Mouse (Mus musculus): ENCODE measurements around the gene B4galt2. TPM values are rescaled to one million over a fixed set of nuclear protein-coding genes. Genes with fewer than 3 reads are reported as not detected.

Gene B4galt2
- polyA plus RNA-seq, 1 experiment = not detected

DNA sequence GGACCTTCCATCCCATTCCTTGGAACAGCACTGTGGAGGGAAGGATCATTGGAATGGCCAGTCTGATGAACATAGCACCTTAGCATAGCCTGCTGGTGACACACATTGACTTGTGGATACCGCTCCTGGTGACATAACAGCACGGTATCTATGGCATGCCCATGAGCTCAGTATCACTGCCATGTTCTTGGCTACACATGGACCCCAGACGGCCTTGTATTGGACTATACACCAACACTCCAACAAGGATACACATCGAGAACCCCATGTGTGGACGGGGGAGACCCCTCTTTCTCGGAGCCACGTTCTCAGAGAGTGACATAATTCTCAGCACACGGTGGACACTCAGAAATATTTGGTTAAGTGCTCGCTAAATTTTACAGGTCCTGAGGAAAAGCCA lies 52.5 kb downstream of the B4galt2 start:
- WGBS = 95% methylated on average over 9 of the region's 9 CpGs
- no peak overlapping the region for H3K4me3 ChIP-seq (ENCODE audit: insufficient read depth, low read depth, low read length)
- no peak for TF ChIP-seq CTCF (IDR thresholded peaks at IDR 0.05; ENCODE audit: insufficient read depth, low read depth, low read length)
- no peak for TF ChIP-seq POLR2A (IDR thresholded peaks at IDR 0.05; ENCODE audit: insufficient read depth, low read depth, low read length)

DNA sequence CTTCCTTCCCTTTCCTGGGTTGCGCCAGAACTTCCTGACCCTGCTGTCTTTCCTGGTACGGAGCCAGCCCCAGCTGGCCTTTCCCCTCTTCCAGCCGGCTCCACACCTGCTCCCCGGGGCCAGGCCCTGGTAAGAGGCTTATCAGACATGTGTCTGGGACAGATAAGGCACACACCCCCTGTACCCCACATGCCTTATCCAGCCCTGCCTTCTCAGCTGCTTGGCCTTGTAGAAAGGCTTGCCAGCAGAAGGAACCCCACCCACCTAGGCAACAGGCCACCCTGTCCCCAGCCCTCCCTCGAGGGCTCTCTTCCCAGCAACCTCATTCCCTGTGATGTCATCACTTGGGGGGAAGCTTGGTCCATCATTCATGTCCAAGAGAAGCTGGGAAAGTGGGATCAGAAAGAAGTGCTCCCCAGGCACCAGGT lies 53.1 kb downstream of the B4galt2 start:
- 24% methylated on average over 5 of the region's 5 CpGs for WGBS
- TF ChIP-seq POLR2A (IDR thresholded peaks at IDR 0.05; ENCODE audit: insufficient read depth, low read depth, low read length) (no peak), CTCF (IDR thresholded peaks at IDR 0.05; ENCODE audit: insufficient read depth, low read depth, low read length) (no peak)
- no peak overlapping the region for H3K4me3 ChIP-seq (ENCODE audit: insufficient read depth, low read depth, low read length)
- no peak overlapping the region for H3K27ac ChIP-seq (ENCODE audit: insufficient read depth, low read depth, low read length)
- H3K4me1 ChIP-seq (ENCODE audit: control insufficient read depth, insufficient read depth, low read length) = peaks cover 9% of the 10 kb centered on the region

More for the DNA sequence above, 52.5 kb downstream of the B4galt2 start:
- H3K4me1 ChIP-seq (ENCODE audit: control insufficient read depth, insufficient read depth, low read length) = peaks cover 9% of the 10 kb centered on the region
- no peak overlapping the region for H3K27ac ChIP-seq (ENCODE audit: insufficient read depth, low read depth, low read length)

DNA sequence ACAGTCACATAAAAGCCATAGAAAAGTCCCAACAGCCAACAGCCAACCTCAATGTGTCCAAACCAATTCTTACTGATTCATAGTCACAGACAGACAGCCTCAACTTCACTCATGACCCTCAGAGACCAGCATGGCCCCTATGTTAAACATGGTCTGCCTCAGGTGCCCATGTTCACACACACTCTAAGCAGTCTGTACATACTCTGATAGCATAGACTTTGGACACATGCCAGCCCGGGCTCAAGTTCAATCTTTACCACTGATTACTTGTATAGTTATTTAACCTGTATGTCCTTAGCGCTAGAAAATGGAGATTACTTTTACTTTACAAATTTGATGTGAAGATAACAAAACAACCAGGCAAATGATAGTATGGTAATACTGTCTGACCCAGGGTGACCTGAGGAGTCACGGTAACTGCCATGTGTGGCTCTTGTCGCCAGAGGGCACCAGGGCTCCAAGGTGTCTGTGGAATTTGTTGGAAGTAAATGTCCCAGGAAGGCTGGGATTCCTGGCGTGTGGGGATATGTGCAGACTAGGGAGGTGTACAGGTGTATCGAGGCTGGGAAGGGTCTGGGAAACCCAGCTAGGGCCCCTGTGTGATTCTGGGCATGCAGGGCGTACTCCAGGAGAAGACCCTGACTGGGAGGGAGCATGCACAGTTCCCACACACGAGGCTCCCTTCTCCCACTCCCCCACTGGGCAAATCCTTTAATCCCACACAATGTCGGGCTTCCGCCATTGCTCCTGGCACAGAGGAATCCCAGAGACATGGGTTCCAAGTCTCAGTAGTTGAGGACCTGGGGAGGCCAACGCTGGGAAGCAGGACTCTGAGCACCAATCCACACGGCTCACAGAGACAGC lies 53.8 kb downstream of the B4galt2 start:
- Histone ChIP-seq H3K27ac (ENCODE audit: insufficient read depth, low read depth, low read length) (no peak overlapping the region), H3K4me3 (ENCODE audit: insufficient read depth, low read depth, low read length) (no peak overlapping the region)
- 11% methylated on average over 12 of the region's 12 CpGs for WGBS

DNA sequence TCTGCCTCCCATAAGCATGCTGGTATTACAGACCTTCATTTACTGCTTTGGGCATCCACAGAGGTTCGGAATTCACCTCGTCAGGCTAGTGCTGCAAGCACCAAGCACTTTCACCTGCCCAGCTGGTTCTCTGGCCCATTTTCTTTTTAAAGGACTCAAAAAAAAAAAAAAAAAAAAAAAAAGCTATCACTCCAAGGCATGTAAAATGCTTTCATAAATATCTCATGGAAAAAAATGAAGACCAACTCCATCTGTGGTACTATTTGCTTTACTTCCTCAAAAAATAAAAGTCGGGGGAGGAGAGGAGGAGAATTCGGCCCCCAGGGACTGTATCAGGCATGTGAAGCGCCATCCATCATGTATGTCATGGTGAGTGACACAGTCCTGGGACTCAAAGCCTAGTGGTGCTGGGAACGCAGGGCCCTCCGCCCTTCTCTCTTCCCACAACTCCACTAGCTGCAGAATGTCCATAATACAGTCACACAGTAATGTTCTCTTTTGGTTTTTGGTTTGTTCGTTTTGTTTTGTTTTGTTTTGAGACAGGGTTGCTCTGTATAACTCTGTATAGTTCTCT lies 54.6 kb downstream of the B4galt2 start:
- 83% methylated on average over 8 of the region's 8 CpGs for WGBS
- no peak for TF ChIP-seq CTCF (IDR thresholded peaks at IDR 0.05; ENCODE audit: insufficient read depth, low read depth, low read length)
- TF ChIP-seq POLR2A (IDR thresholded peaks at IDR 0.05; ENCODE audit: insufficient read depth, low read depth, low read length) = no peak
- no peak overlapping the region for H3K27ac ChIP-seq (ENCODE audit: insufficient read depth, low read depth, low read length)
- H3K4me1 ChIP-seq (ENCODE audit: control insufficient read depth, insufficient read depth, low read length) = peaks cover 7% of the 10 kb centered on the region
- H3K4me3 ChIP-seq (ENCODE audit: insufficient read depth, low read depth, low read length) = no peak overlapping the region

More for the DNA sequence above, 53.8 kb downstream of the B4galt2 start:
- H3K4me1 ChIP-seq (ENCODE audit: control insufficient read depth, insufficient read depth, low read length) = peaks cover 7% of the 10 kb centered on the region
- TF ChIP-seq CTCF (IDR thresholded peaks at IDR 0.05; ENCODE audit: insufficient read depth, low read depth, low read length) (peak; percentile 76), POLR2A (IDR thresholded peaks at IDR 0.05; ENCODE audit: insufficient read depth, low read depth, low read length) (no peak)

Other genes with a start within 250 kb of the B4galt2 start
- not detected in 2 replicates for gene Dmap1, start 201.2 kb downstream of the B4galt2 start, polyA plus RNA-seq (2012; ENCODE audit: insufficient read depth, insufficient read length, low replicate concordance, missing spikeins)
- not detected in 2 replicates for gene Gm12845, start 159.1 kb downstream of the B4galt2 start, polyA plus RNA-seq (2012; ENCODE audit: insufficient read depth, insufficient read length, low replicate concordance, missing spikeins)
- gene Klf17, start 117.8 kb downstream of the B4galt2 start, polyA plus RNA-seq (2012; ENCODE audit: insufficient read depth, insufficient read length, low replicate concordance, missing spikeins) = not detected in 2 replicates
- not detected in 2 replicates for gene Slc6a9, start 49.0 kb downstream of the B4galt2 start, polyA plus RNA-seq (2012; ENCODE audit: insufficient read depth, insufficient read length, low replicate concordance, missing spikeins)
- gene Ccdc24, start 10.9 kb downstream of the B4galt2 start, polyA plus RNA-seq (2012; ENCODE audit: insufficient read depth, insufficient read length, low replicate concordance, missing spikeins) = not detected in 2 replicates
- not detected in 2 replicates for gene Atp6v0b, start 3.8 kb upstream of the B4galt2 start, polyA plus RNA-seq (2012; ENCODE audit: insufficient read depth, insufficient read length, low replicate concordance, missing spikeins)
- not detected in 2 replicates for gene Dph2, start 8.5 kb upstream of the B4galt2 start, polyA plus RNA-seq (2012; ENCODE audit: insufficient read depth, insufficient read length, low replicate concordance, missing spikeins)
- gene Ipo13, start 31.5 kb upstream of the B4galt2 start, polyA plus RNA-seq (2012; ENCODE audit: insufficient read depth, insufficient read length, low replicate concordance, missing spikeins) = 213 TPM in 1 of 2 replicates, not detected in the other
- not detected in 2 replicates for gene Artn, start 46.3 kb upstream of the B4galt2 start, polyA plus RNA-seq (2012; ENCODE audit: insufficient read depth, insufficient read length, low replicate concordance, missing spikeins)

All from olfactory bulb, adult 2 months (tissue).